Mouse (Mus musculus) testis, adult 2 months (tissue): ENCODE data around the gene Eva1b. TPM values are rescaled to one million over a fixed set of nuclear protein-coding genes. Genes with fewer than 3 reads are reported as not detected.

ENCODE experiments used
- H3K27ac ChIP-seq: fragments of 200-500 bp; 2 replicates; pipeline ENCODE4 v1.5.1; 2012; ENCODE audit warnings: low read depth, low read length; ENCODE audit not compliant: control insufficient read depth, insufficient read depth
- H3K27me3 ChIP-seq: fragments of 200-500 bp; 2 replicates; pipeline ENCODE4 v1.6.1; 2012; ENCODE audit warnings: mild to moderate bottlenecking, low read length, moderate library complexity; ENCODE audit not compliant: control insufficient read depth, insufficient read depth
- H3K36me3 ChIP-seq: fragments of 200-500 bp; 2 replicates; pipeline ENCODE4 v1.6.1; 2012; ENCODE audit warnings: mild to moderate bottlenecking, low read length; ENCODE audit not compliant: control insufficient read depth, insufficient read depth
- H3K4me1 ChIP-seq: fragments of 200-500 bp; 2 replicates; pipeline ENCODE4 v1.6.1; 2012; ENCODE audit warnings: low read length; ENCODE audit not compliant: control insufficient read depth, insufficient read depth
- H3K4me3 ChIP-seq: fragments of 200-500 bp; 2 replicates; pipeline ENCODE4 v1.5.1; 2012; ENCODE audit warnings: low read depth, mild to moderate bottlenecking, low read length, moderate library complexity, mixed read lengths; ENCODE audit not compliant: control insufficient read depth
- CTCF ChIP-seq: fragments of 200-500 bp; IDR thresholded peaks from 2 replicates; pipeline ENCODE4 v1.5.1; 2012; ENCODE audit warnings: low read depth, mild to moderate bottlenecking, inconsistent platforms, low read length, moderate library complexity; ENCODE audit not compliant: control insufficient read depth, insufficient read depth, insufficient replicate concordance
- POLR2A ChIP-seq: fragments of 200-500 bp; IDR thresholded peaks from 2 replicates; pipeline ENCODE4 v1.6.1; 2012; ENCODE audit warnings: low read depth, mild to moderate bottlenecking, inconsistent platforms, low read length, moderate library complexity; ENCODE audit not compliant: control insufficient read depth
- polyA plus RNA-seq: library from polyadenylated mRNA; depleted of rRNA; stranded (reverse); fragments of >200 nt; gene quantifications from 2 replicates; pipeline ENCODE4 v1.2.3, GENCODE M21; 2012; rRNA removed

Eva1b gene
- polyA plus RNA-seq = 5.4 and 6.2 TPM in 2 replicates

- Histone ChIP-seq H3K36me3 (no peaks in the 10 kb centered on the region), H3K27me3 (no peaks in the 10 kb centered on the region), H3K4me3 (peak within 1 kb of the TSS; percentile 58), H3K27ac (peak within 1 kb of the TSS; percentile 26; the same call in 1 of the 2 replicates), H3K4me1 (peaks cover 17% of the 10 kb centered on the region)
- TF ChIP-seq CTCF = no peak
Observed at GRCm38 (mm10) chr4:126147533-126148160, at the start of gene Eva1b. Eva1b (plus strand) TSS chr4:126147744.

DNA sequence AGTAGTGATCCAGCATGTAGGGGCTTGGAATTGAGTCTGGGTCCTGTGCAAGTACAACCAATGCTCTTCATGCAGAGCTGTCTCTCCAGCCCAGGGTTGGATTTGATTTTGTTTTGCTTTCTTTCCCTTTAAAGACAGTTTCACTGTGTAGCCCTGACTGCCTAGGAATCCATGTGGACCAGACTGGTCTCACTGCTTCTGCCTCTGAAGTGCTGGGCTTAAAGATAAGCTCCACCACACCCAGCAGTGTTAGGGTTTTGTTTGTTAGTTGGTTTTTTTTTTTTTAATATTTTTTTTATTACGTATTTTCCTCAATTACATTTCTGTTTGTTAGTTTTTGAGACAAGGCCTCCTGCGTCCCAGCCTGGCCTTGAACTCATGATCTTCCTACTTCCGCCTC lies 48.2 kb upstream of the Eva1b start:
- TF ChIP-seq CTCF = no peak
- no peak for TF ChIP-seq POLR2A
- no peak overlapping the region for H3K27ac ChIP-seq
- no peaks in the 10 kb centered on the region for H3K27me3 ChIP-seq
- H3K4me3 ChIP-seq = no peak overlapping the region
- H3K4me1 ChIP-seq = peaks cover 9% of the 10 kb centered on the region
- no peaks in the 10 kb centered on the region for H3K36me3 ChIP-seq

- H3K4me3 ChIP-seq = no peak overlapping the region
- peaks cover 16% of the 10 kb centered on the region for H3K4me1 ChIP-seq
Observed at GRCm38 (mm10) chr4:126100764-126101163, 46.8 kb upstream of the Eva1b start.

DNA sequence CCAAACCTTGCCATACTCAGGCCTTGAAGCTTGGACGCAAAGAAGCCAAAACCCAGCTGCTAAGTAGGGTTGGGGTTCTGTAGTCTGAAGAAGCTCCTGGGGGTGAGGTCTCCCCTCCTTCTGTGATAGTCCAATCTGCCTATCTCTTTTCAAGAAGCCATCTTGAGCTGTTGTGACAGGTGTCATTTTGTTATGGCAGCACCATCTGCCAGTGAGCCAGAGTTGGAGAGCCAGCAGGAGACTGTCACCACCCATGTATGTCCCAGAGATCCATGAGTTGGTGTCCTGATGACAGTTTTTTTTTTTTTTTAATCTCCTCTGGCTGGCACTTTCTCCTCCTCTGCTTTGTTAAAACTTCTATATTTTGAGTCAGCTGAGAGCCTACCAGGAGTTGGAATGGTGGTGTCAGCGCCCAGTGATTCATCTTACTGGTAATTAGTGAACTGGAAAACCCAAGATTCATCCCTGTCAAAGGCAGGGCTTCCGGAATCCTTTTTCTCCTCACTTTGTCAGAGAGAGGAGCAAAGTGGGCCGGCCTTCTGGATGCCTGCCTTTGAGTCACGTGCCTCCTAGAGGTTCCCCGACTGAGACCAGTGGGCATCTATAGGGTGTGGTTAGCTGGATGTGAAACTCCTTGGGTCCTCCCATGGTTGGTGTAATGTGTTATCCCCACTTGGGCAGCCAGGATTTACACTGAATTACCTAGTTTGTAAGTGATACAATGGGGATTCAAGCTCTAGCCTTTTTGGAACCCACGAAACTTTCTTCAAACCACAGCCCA lies 45.3 kb upstream of the Eva1b start:
- Histone ChIP-seq H3K36me3 (no peaks in the 10 kb centered on the region), H3K4me3 (no peak overlapping the region), H3K4me1 (peaks cover 16% of the 10 kb centered on the region), H3K27ac (peak overlapping the region; percentile 83; the same call in 1 of the 2 replicates), H3K27me3 (no peaks in the 10 kb centered on the region)
- no peak for TF ChIP-seq CTCF
- no peak for TF ChIP-seq POLR2A

More at GRCm38 (mm10) chr4:126100764-126101163, 46.8 kb upstream of the Eva1b start:
- no peak overlapping the region for H3K27ac ChIP-seq
- no peaks in the 10 kb centered on the region for H3K27me3 ChIP-seq
- TF ChIP-seq CTCF = no peak
- H3K36me3 ChIP-seq = no peaks in the 10 kb centered on the region

GRCm38 (mm10) chr4:126103057-126103581 lies 44.4 kb upstream of the Eva1b start:
- Histone ChIP-seq H3K27me3 (no peaks in the 10 kb centered on the region), H3K4me3 (peak overlapping the region; percentile 94), H3K27ac (peak overlapping the region; percentile 83), H3K4me1 (peaks cover 16% of the 10 kb centered on the region), H3K36me3 (no peaks in the 10 kb centered on the region)
- no peak for TF ChIP-seq CTCF
- no peak for TF ChIP-seq POLR2A

DNA sequence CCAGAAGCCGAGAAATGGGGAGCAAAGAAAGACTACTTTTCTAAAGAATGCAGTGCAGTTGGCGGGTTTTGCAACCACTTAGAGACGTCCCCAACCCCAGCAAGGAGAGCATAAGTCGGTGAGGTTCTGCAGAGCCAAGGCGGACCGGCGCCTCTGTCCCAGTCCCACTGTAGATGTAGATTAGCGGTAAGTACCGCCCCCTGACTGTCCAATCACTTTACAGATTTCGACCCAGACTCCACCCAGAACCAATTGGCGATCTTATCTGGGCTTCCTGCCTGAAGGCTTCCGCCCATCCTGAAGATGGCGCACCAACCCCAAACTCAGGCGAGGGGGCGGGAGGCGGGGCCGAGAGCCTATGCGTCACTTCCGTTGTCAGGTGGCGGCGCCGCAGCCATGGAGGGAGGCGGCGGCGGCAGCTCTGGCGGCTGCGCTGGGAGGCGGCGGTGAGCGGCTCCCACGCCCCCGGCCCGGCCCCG lies 43.9 kb upstream of the Eva1b start, which contains the start of gene Stk40:
Gene Stk40 (plus strand): TSS at position 368 of the 479 bp plus-strand sequence.
- Histone ChIP-seq H3K27me3 (no peaks in the 10 kb centered on the region), H3K27ac (peak within 1 kb of the TSS; percentile 83), H3K4me1 (peaks cover 18% of the 10 kb centered on the region), H3K4me3 (peak within 1 kb of the TSS; percentile 94), H3K36me3 (no peaks in the 10 kb centered on the region)
- TF ChIP-seq CTCF (peak; percentile 30; the same call in 1 of the 2 replicates), POLR2A (peak; percentile 91)
